In the genomic region with DNA sequence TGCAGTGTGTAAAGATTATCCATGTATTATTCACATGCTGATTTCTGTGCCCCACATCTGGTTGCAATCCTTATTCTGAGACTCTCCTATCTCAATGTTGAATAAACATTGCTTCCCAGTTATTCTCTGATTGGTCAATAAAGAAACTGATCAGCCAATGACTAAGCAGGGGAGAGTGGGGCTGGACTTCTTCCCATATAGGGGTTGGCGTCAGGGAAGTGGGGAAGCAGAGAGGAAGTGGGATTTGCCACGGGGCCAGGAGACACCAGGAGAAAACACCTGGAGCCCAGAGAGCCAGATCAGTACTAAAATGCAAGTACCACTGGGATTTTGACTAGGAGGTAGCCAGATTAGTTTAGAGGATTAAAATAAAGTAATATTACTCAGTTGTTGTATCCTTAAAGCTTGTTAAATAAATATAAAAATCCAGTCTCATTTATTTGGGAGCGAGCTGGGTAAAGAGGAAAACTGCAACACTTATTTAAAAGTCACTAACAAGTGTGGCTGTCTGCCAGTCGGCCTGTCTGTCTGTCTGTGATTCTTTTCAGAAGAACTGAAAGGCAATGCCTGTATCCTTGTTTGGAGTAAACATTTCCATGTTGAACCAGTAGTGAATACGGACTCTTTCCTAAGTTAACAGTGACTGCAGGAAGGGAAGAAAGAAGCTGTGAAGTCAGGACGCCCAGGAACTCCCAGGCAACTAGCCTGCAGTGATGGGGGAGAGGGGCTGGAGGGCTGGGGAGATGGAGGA, we compare ENCODE assay signal across 9 mouse cellular contexts. TPM values are rescaled to one million over a fixed set of nuclear protein-coding genes. Genes with fewer than 3 reads are reported as not detected.
DNase-seq lines count a peak whose midpoint lies in the region; ATAC-seq and TF ChIP-seq lines count a peak whose summit lies in the region.
"Had no signal": no experiment of that assay in that cellular context is flagged by ENCODE, and none has a peak within 500 bp of the region (broad histone marks: within the 10 kb centered on the region; RNA-seq: fewer than 3 reads in every experiment).

No protein-coding gene starts in this region.

- no peaks in the 10 kb centered on the region for H3K36me3 ChIP-seq in heart, embryonic 13.5 days
- no peaks in the 10 kb centered on the region for H3K36me3 ChIP-seq in heart, adult 2 months (ENCODE audit: control insufficient read depth, insufficient read depth, low read length)
- H3K36me3 ChIP-seq in hindbrain, embryonic 16.5 days (ENCODE audit: control insufficient read depth, insufficient read depth, low read length) = no peaks in the 10 kb centered on the region

- no peak for DNase-seq in heart, adult 2 months
- peak; percentile 48 for DNase-seq in ZHBTc4 (ENCODE audit: low read depth, low spot score)
- DNase-seq in lung, postnatal 25 days (ENCODE audit: low spot score) = peak; percentile 6
- DNase-seq in cerebellum, postnatal 4 days (ENCODE audit: low spot score in 2 of 2) = no peak
- DNase-seq in yolk sac, embryonic 10.5 days (ENCODE audit: low spot score) = no peak
- no peak for DNase-seq in layer of hippocampus, adult 9-10 months (ENCODE audit: low spot score)
- DNase-seq: kidney, adult 18-20 months had no signal

- no peaks in the 10 kb centered on the region for H3K4me1 ChIP-seq in heart, embryonic 13.5 days
- H3K4me1 ChIP-seq in heart, adult 2 months (ENCODE audit: control insufficient read depth, insufficient read depth, low read length) = no peaks in the 10 kb centered on the region
- H3K4me1 ChIP-seq in hindbrain, embryonic 16.5 days (ENCODE audit: control insufficient read depth, insufficient read depth, low read depth, low read length) = no peaks in the 10 kb centered on the region

- intact Hi-C loops in heart, adult 2 months (cut with DNase I) = no loop called here

- no peak for TF ChIP-seq CTCF in heart, adult 2 months (IDR thresholded peaks at IDR 0.05)

- H3K9ac ChIP-seq in heart, embryonic 13.5 days = 0 out of 2 replicates have a peak overlapping the region, but pooled peaks have one; percentile 19
- H3K9ac ChIP-seq in heart, adult 2 months (ENCODE audit: low read depth, low read length) = no peak overlapping the region
- no peak overlapping the region for H3K9ac ChIP-seq in hindbrain, embryonic 16.5 days (ENCODE audit: low read depth, low read length)

- WGBS in heart, embryonic 13.5 days = 28% methylated on average over 6 of the region's 6 CpGs
- 30% methylated on average over 6 of the region's 6 CpGs for WGBS in heart, adult 2 months
- WGBS in hindbrain, embryonic 16.5 days = 33% methylated on average over 6 of the region's 6 CpGs

- no peak for TF ChIP-seq EP300 in heart, adult 2 months (IDR thresholded peaks at IDR 0.05; ENCODE audit: insufficient read depth, low read depth, low read length)

- no peaks in the 10 kb centered on the region for H3K79me2 ChIP-seq in heart, adult 2 months (replicated peaks; ENCODE audit: control insufficient read depth, insufficient read depth, low read length)

- peak overlapping the region; percentile 30 for H3K4me3 ChIP-seq in heart, embryonic 13.5 days
- no peak overlapping the region for H3K4me3 ChIP-seq in heart, adult 2 months
- no peak overlapping the region for H3K4me3 ChIP-seq in hindbrain, embryonic 16.5 days (ENCODE audit: low read length)

- ATAC-seq in heart, embryonic 13.5 days (ENCODE audit: extremely low read depth, insufficient number of reproducible peaks, low FRiP score, low TSS enrichment) = no peak
- no peak for ATAC-seq in hindbrain, embryonic 16.5 days

- H3K4me2 ChIP-seq in heart, embryonic 13.5 days = peak overlapping the region; percentile 54
- peak overlapping the region; percentile 30 for H3K4me2 ChIP-seq in hindbrain, embryonic 16.5 days (ENCODE audit: low read length)

- no peaks in the 10 kb centered on the region for H3K9me3 ChIP-seq in heart, embryonic 13.5 days
- H3K9me3 ChIP-seq in hindbrain, embryonic 16.5 days (ENCODE audit: control insufficient read depth, low read length) = no peaks in the 10 kb centered on the region

- no peak overlapping the region for H3K27ac ChIP-seq in heart, embryonic 13.5 days (replicated peaks)
- no peak overlapping the region for H3K27ac ChIP-seq in heart, adult 2 months
- H3K27ac ChIP-seq in hindbrain, embryonic 16.5 days (ENCODE audit: low read depth, low read length) = no peak overlapping the region

- no peaks in the 10 kb centered on the region for H3K27me3 ChIP-seq in heart, embryonic 13.5 days (replicated peaks)
- H3K27me3 ChIP-seq in heart, adult 2 months (ENCODE audit: control insufficient read depth, insufficient read depth, low read length) = no peaks in the 10 kb centered on the region
- H3K27me3 ChIP-seq in hindbrain, embryonic 16.5 days (replicated peaks; ENCODE audit: control insufficient read depth, insufficient read depth, low read length) = no peaks in the 10 kb centered on the region

- no peak for TF ChIP-seq POLR2A in heart, adult 2 months (IDR thresholded peaks at IDR 0.05; ENCODE audit: insufficient read depth, low read depth, low read length)

RNA-seq across cellular contexts. Expression of gene Caprin1, which starts 19.9 kb away (rescaled TPM):
- polyA plus RNA-seq in heart, embryonic 13.5 days (2015; fragmentation: Nextera tagmentation; extraction: Ambion mirVana) = 199 and 202 TPM in 2 replicates
- total RNA-seq in heart, adult 2 months (2021) = 100 to 1,000 TPM; 190 to 204 TPM
- polyA plus RNA-seq in heart, adult 2 months (2012; rRNA removed) = 56.1 and 94.6 TPM in 2 replicates
- polyA plus RNA-seq in hindbrain, embryonic 16.5 days (2015; fragmentation: Nextera tagmentation; extraction: Ambion mirVana) = 263 and 333 TPM in 2 replicates

RNA-seq across cellular contexts. Expression of gene Nat10, which starts 56.2 kb away (rescaled TPM):
- polyA plus RNA-seq in heart, embryonic 13.5 days (2015; fragmentation: Nextera tagmentation; extraction: Ambion mirVana) = 15.8 and 16.1 TPM in 2 replicates
- total RNA-seq in heart, adult 2 months (2021) = 10 to 100 TPM; 14.0 to 14.2 TPM
- polyA plus RNA-seq in heart, adult 2 months (2012; rRNA removed) = 26.1 and 30.4 TPM in 2 replicates
- polyA plus RNA-seq in hindbrain, embryonic 16.5 days (2015; fragmentation: Nextera tagmentation; extraction: Ambion mirVana) = 19.3 and 19.8 TPM in 2 replicates

Comparison
In these comparisons a context has a peak if more than half of its experiments do, and no peak if none do; other contexts are left out.
1. DNase-seq: peak in ZHBTc4 (single experiment) and lung, postnatal 25 days (single experiment); none in heart, adult 2 months (0 of 2), cerebellum, postnatal 4 days (0 of 2), yolk sac, embryonic 10.5 days (single experiment) and layer of hippocampus, adult 9-10 months (single experiment).